Mouse (Mus musculus): ENCODE measurements around the gene Kctd13. TPM values are rescaled to one million over a fixed set of nuclear protein-coding genes. Genes with fewer than 3 reads are reported as not detected.

The Kctd13 gene
- 9.7 TPM for polyA plus RNA-seq (2017; shearing (Covaris generic))

DNA sequence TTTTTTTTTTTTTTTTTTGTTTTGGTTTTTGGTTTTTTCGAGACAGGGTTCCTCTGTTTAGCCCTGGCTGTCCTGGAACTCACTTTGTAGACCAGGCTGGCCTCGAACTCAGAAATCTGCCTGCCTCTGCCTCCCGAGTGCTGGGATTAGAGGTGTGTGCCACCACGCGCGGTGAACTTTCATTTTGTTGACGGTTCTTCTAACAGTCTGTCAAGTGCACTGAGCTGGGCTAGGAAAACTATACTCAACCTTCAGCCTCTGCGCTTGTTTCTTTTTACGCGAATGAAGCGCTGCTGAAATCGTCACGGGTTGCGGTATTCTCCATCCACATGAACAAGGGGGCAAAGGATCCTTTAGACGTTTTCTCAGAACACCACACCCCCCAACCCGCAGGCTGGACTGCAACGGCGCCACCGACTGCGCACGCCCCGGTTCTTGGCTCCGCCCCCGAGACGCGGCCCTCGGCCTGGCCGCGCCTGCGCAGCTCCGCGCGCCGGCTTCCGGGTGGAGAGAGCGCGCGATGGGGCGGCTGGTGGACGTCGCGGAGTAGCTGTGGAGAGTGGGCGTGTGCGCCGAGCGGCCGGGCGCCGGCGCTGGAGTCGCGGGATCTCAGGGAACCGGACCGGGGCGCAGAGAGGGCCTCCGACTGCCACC lies at the start of gene Kctd13:
Gene Kctd13 (plus strand): TSS at position 496 of the 654 bp plus-strand sequence.

DNA sequence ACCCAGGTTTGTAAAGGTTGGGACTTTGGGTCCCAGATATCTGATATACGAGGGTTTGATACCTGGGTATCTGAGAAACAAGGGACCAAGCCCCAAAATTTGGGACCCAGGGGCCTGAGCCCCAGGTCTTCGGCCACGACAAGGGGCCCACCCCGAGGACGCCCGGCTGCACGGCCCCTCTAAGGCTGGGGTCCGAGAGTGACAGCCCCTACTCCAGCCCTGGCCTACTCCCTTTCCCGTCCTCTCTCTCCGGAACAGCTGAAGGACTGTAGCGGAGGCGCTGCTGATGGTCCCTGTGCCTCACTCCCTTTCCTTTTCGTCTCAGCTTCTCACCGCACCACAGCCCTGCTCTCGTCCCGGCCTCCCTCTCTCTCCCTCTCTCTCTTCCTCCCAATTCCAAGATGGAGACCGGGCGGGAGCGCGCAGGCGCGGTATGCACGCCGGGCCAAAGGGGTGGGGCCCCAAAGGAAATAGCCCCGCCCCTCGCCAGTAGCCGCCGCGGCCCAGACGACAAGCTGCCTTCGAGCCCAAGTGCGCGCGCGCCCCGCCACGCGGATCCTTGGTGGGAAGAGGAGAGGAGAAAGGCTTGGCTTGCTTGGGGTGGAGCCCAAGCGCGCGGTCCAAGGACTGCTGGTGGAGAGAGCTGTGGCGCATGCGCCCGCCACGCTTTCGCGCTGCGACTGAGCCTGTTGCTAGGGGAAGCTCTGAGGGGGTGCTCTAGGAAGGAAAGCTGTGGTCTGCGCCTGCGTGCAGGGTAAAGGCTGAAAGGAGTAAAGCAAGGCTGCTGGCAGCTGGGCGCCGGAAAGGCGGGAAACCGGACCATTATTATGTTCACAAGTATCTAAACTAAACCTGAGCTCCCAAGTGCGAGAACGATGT lies 44.2 kb upstream of the Kctd13 start, which contains the start of gene Taok2:
Gene Taok2 (minus strand): TSS at position 418 of the 879 bp plus-strand sequence.

DNA sequence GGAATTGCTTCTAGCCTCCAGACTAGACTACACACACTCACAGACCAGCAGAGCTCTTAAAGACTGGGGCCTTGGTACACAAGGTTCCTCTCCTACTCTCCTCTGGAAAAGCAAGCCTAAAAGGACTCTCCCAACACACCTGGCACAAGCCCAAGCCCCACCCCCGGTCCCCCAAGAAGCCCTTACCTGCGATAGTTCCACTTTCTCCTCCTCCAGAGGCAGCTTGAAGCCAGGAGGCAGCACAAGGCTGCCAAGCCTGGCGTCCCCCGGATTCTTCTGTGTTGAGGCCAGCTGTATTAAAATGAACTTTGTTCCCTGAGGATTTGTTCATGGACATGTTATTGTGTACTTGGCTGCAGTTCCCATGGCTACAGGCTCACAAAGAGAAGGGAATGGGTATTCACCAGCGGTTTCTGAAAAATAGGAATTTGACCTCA lies 6.0 kb upstream of the Kctd13 start, which contains the start of gene Tmem219:
Gene Tmem219 (minus strand): TSS at position 294 of the 437 bp plus-strand sequence.

DNA sequence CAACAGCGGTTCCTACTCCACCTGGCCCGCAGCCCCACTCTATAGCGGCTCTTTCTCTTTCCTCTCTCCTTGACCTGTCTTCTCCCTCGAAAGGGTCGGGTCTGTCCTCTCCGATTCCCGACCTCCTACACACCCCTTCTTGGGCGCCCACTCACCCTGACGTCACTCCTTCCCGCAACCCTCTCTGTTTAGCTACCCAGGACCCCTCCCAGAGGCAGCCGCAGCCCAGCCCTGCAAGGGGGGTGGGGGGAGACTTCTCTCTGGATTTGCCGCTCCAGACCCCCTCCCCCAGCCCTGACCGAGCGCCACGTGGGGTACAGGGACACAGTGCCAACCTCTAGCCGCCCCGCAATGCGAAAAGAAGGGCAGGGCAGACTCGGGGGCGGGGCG lies 20.7 kb downstream of the Kctd13 start, which contains the start of gene Asphd1:
Gene Asphd1 (minus strand): TSS at position 180 of the 390 bp plus-strand sequence.

DNA sequence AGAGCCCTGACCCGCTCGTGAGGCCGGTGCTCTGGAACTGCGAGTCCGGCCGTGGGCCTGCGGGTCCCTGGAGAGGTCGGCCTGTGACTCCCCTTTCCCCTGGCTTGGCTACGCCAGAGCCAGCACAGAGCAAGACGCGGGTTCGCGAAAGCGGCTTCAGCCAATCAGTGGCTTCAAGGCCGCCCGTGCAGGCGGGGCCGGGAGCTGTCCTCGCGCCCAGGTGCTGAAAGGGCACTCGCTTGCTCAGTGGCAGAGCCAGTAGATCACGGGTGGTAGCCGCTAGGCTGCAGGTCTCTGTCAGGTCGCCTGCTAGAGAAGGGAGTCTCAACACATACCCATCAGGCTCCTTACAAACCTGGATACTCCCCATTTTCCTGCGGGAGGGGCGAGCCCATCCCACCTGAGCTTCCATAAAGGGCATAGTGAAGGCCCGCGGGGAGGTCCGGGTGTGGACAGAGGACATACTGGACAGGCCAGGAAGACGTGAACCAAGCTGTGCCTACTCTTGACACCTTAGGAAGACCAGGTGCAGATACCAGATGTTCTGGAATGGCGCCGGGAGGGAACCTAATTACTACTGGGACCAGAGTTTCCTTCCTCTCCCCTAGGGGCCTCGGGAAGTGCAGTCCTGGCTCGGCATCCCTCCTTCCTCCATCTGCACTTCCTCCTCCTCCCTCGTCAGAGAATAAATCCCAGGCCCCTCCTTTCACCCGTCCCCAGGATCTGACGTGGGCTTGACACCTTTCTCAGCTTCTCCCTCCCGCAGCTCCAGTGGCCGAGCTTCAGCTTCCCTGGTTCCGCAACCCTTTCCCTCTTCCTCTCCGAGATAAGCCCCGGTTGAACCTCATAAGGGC lies 21.3 kb downstream of the Kctd13 start, which contains the start of gene Sez6l2:
Gene Sez6l2 (plus strand): TSS at position 771 of the 854 bp plus-strand sequence.

DNA sequence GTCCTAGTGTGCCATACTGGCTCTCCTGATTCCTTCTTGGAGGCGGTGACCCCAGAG lies 47.0 kb downstream of the Kctd13 start, which contains the start of gene Cdipt:
Gene Cdipt (plus strand): TSS at position 22 of the 57 bp plus-strand sequence.

DNA sequence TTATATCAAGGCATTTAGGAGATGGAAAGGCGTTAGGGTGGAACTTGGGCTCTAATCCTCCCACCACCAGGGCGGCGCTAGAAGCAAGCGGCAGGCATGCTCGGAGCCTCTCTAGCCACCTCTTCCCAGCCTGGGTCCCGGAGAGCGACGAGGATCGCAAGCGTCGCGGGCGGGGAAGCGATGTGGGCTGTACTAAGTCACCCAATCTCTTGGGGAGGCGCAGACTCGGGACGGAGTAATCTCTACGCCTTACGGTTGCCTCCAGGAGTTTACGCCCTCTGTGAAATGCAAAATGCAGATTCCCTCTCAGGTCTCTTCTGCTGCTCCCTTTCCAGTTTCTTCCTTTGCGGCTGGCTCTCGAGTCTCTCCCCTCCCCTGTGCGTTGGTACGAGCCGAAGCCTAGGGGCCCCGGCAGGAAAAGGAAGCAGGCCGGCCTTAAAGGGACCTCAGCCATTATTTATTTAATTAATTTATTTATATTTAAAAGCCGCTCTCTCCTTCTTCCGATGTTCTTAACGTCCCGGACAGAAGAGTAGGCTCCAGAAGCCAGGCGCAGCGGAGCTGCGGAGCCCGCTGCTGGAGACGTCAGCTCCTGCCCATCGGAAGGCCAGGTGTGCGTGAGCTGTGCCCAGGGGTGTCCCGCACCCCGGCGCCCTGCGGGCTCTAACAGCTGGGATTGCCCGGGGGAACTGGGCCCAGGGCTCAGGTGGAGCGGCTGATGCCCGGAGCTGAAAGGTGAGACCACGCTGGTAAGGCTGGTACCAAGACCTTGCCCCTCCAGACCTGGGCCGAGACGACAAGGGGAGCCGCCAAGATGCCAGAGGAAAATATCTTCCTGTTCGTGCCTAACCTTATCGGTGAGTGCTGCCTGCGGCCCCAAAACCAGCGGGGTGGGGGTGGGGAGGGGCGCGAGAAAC lies 47.5 kb downstream of the Kctd13 start, which contains the start of gene Cdiptos:
Gene Cdiptos (minus strand): TSS at position 149 of the 917 bp plus-strand sequence.

Other genes with a start within 250 kb of the Kctd13 start
- gene Bola2, start 233.5 kb upstream of the Kctd13 start, polyA plus RNA-seq (2017; shearing (Covaris generic)): 153 TPM
- gene Slx1b, start 233.1 kb upstream of the Kctd13 start, polyA plus RNA-seq (2017; shearing (Covaris generic)): 10.8 TPM
- gene Coro1a, start 221.1 kb upstream of the Kctd13 start, polyA plus RNA-seq (2017; shearing (Covaris generic)): 3,709 TPM
- 37.7 TPM for gene Mapk3, start 169.3 kb upstream of the Kctd13 start, polyA plus RNA-seq (2017; shearing (Covaris generic))
- gene Gdpd3, start 162.5 kb upstream of the Kctd13 start, polyA plus RNA-seq (2017; shearing (Covaris generic)): 1.9 TPM
- gene Ypel3, start 151.9 kb upstream of the Kctd13 start, polyA plus RNA-seq (2017; shearing (Covaris generic)): 201 TPM
- gene Tbx6, start 147.4 kb upstream of the Kctd13 start, polyA plus RNA-seq (2017; shearing (Covaris generic)): 4.0 TPM
- gene Ppp4c, start 136.4 kb upstream of the Kctd13 start, polyA plus RNA-seq (2017; shearing (Covaris generic)): 333 TPM
- gene Fam57b, start 131.2 kb upstream of the Kctd13 start, polyA plus RNA-seq (2017; shearing (Covaris generic)): not detected
- not detected for gene 4930451I11Rik, start 97.2 kb upstream of the Kctd13 start, polyA plus RNA-seq (2017; shearing (Covaris generic))
- gene Doc2a, start 81.5 kb upstream of the Kctd13 start, polyA plus RNA-seq (2017; shearing (Covaris generic)): not detected
- 10.6 TPM for gene Hirip3, start 66.9 kb upstream of the Kctd13 start, polyA plus RNA-seq (2017; shearing (Covaris generic))
- gene Ino80e, start 66.5 kb upstream of the Kctd13 start, polyA plus RNA-seq (2017; shearing (Covaris generic)): 113 TPM
- gene Taok2, start 44.2 kb upstream of the Kctd13 start, polyA plus RNA-seq (2017; shearing (Covaris generic)): 53.3 TPM
- gene Tmem219, start 6.0 kb upstream of the Kctd13 start, polyA plus RNA-seq (2017; shearing (Covaris generic)): 58.9 TPM
- gene Asphd1, start 20.7 kb downstream of the Kctd13 start, polyA plus RNA-seq (2017; shearing (Covaris generic)): 0.19 TPM
- gene Sez6l2, start 21.7 kb downstream of the Kctd13 start, polyA plus RNA-seq (2017; shearing (Covaris generic)): 0.66 TPM
- gene Cdipt, start 47.0 kb downstream of the Kctd13 start, polyA plus RNA-seq (2017; shearing (Covaris generic)): 326 TPM
- 2.2 TPM for gene Cdiptos, start 47.2 kb downstream of the Kctd13 start, polyA plus RNA-seq (2017; shearing (Covaris generic))
- 51.3 TPM for gene Mvp, start 85.7 kb downstream of the Kctd13 start, polyA plus RNA-seq (2017; shearing (Covaris generic))
- gene Pagr1b, start 87.6 kb downstream of the Kctd13 start, polyA plus RNA-seq (2017; shearing (Covaris generic)): 2.1 TPM
- 148 TPM for gene Pagr1a, start 88.5 kb downstream of the Kctd13 start, polyA plus RNA-seq (2017; shearing (Covaris generic))
- gene Gm42742, start 92.2 kb downstream of the Kctd13 start, polyA plus RNA-seq (2017; shearing (Covaris generic)): 28.1 TPM
- 17.3 TPM for gene Prrt2, start 92.3 kb downstream of the Kctd13 start, polyA plus RNA-seq (2017; shearing (Covaris generic))
- 19.6 TPM for gene Maz, start 98.2 kb downstream of the Kctd13 start, polyA plus RNA-seq (2017; shearing (Covaris generic))
- 11.8 TPM for gene Kif22, start 113.6 kb downstream of the Kctd13 start, polyA plus RNA-seq (2017; shearing (Covaris generic))
- gene Zg16, start 158.4 kb downstream of the Kctd13 start, polyA plus RNA-seq (2017; shearing (Covaris generic)): not detected
- 452 TPM for gene AI467606, start 162.5 kb downstream of the Kctd13 start, polyA plus RNA-seq (2017; shearing (Covaris generic))
- 23.9 TPM for gene Qprt, start 193.3 kb downstream of the Kctd13 start, polyA plus RNA-seq (2017; shearing (Covaris generic))
- 84.5 TPM for gene Spn, start 208.9 kb downstream of the Kctd13 start, polyA plus RNA-seq (2017; shearing (Covaris generic))